Mouse (Mus musculus): Measurements from ENCODE around the gene Aspscr1.

GRCm38 (mm10) chr11:120707969-120708368 is 35.2 kb downstream of the Aspscr1 start:
- TF ChIP-seq POLR2A (IDR thresholded peaks at IDR 0.05; ENCODE audit: borderline replicate concordance, extremely low read depth, insufficient read depth, insufficient read length, poor library complexity, severe bottlenecking) = no peak
- TF ChIP-seq CTCF (IDR thresholded peaks at IDR 0.05; ENCODE audit: borderline replicate concordance, extremely low read depth, insufficient read depth, insufficient read length) = no peak

All from brain, embryonic 14.5 days (tissue).